Mouse (Mus musculus) layer of hippocampus, adult 2 months (tissue): ENCODE measurements around the gene Ubl7. TPM values are rescaled to one million over a fixed set of nuclear protein-coding genes. Genes with fewer than 3 reads are reported as not detected.

Source experiments
- DNase-seq, 2 experiments: peaks; one replicate each; pipeline ENCODE4 v3.0.0; 2022; ENCODE audit warnings: low spot score in 2 of 2
- H3K27ac ChIP-seq: fragments of 200-600 bp; 2 replicates; pipeline ENCODE4 v1.8.1; 2022
- H3K4me3 ChIP-seq: fragments of 200-600 bp; 2 replicates; pipeline ENCODE4 v1.8.1; 2022; ENCODE audit warnings: mild to moderate bottlenecking
- CTCF ChIP-seq: fragments of 200-600 bp; conservative IDR thresholded peaks from 2 replicates; pipeline ENCODE4 v1.8.1; 2022; ENCODE audit warnings: antibody characterized with exemption, mild to moderate bottlenecking, moderate library complexity
- total RNA-seq, 2 experiments: library from RNA; stranded (reverse); gene quantifications; 2 replicates each; pipeline ENCODE4 v1.2.3; 2021

The Ubl7 gene
- total RNA-seq, 2 experiments from 2014 or later, result 98.5 to 98.7 TPM

- peak overlapping the region; percentile 90 for H3K27ac ChIP-seq
- no peak for TF ChIP-seq CTCF
- no peak for DNase-seq
- peak overlapping the region; percentile 95 for H3K4me3 ChIP-seq
Measured at GRCm38 (mm10) chr9:57943067-57943466, 32.3 kb downstream of the Ubl7 start.

GRCm38 (mm10) chr9:57944572-57944971 is 33.8 kb downstream of the Ubl7 start:
- peak overlapping the region; percentile 28; the same call in 1 of the 2 replicates for H3K4me3 ChIP-seq

GRCm38 (mm10) chr9:57945771-57946616 is 35.2 kb downstream of the Ubl7 start:
- Histone ChIP-seq H3K4me3 (peak overlapping the region; percentile 28; the same call in 1 of the 2 replicates), H3K27ac (peak overlapping the region; percentile 90)
- TF ChIP-seq CTCF, result no peak
- DNase-seq, result no peak

More at GRCm38 (mm10) chr9:57944572-57944971, 33.8 kb downstream of the Ubl7 start:
- TF ChIP-seq CTCF, result peak; percentile 90
- peak overlapping the region; percentile 90; the same call in 1 of the 2 replicates for H3K27ac ChIP-seq
- DNase-seq, result peak in 1 of 2 experiments; percentile 70

GRCm38 (mm10) chr9:57947381-57948030 is 36.7 kb downstream of the Ubl7 start:
- no peak for TF ChIP-seq CTCF
- Histone ChIP-seq H3K4me3 (peak overlapping the region; percentile 26; the same call in 1 of the 2 replicates), H3K27ac (peak overlapping the region; percentile 90)
- no peak for DNase-seq

- DNase-seq, result no peak
- Histone ChIP-seq H3K4me3 (peak overlapping the region; percentile 8; the same call in 1 of the 2 replicates), H3K27ac (peak overlapping the region; percentile 90)
- TF ChIP-seq CTCF, result no peak
Measured at GRCm38 (mm10) chr9:57948333-57948931, 37.7 kb downstream of the Ubl7 start.

- DNase-seq, result no peak
- peak overlapping the region; percentile 31 for H3K4me3 ChIP-seq
- no peak for TF ChIP-seq CTCF
- H3K27ac ChIP-seq, result peak overlapping the region; percentile 90
Measured at GRCm38 (mm10) chr9:57949102-57949704, 38.4 kb downstream of the Ubl7 start.

GRCm38 (mm10) chr9:57949879-57950278 is 39.1 kb downstream of the Ubl7 start:
- Histone ChIP-seq H3K4me3 (peak overlapping the region; percentile 31; the same call in 1 of the 2 replicates), H3K27ac (peak overlapping the region; percentile 90)
- TF ChIP-seq CTCF, result no peak
- no peak for DNase-seq

- TF ChIP-seq CTCF, result no peak
- peak overlapping the region; percentile 90 for H3K27ac ChIP-seq
- DNase-seq, result peak; percentile 35 to 68
- peak overlapping the region; percentile 31 for H3K4me3 ChIP-seq
Measured at GRCm38 (mm10) chr9:57950519-57950918, 39.7 kb downstream of the Ubl7 start.

- peak overlapping the region; percentile 90 for H3K27ac ChIP-seq
- no peak overlapping the region; the same call in 1 of the 2 replicates for H3K4me3 ChIP-seq
- TF ChIP-seq CTCF, result no peak
- DNase-seq, result no peak
Measured at GRCm38 (mm10) chr9:57951993-57952392, 41.2 kb downstream of the Ubl7 start.

GRCm38 (mm10) chr9:57954962-57955744 is 44.4 kb downstream of the Ubl7 start:
- DNase-seq, result no peak
- no peak overlapping the region for H3K4me3 ChIP-seq
- peak overlapping the region; percentile 90 for H3K27ac ChIP-seq
- TF ChIP-seq CTCF, result no peak

- no peak for DNase-seq
- no peak for TF ChIP-seq CTCF
- H3K4me3 ChIP-seq, result no peak overlapping the region
- peak overlapping the region; percentile 90; the same call in 1 of the 2 replicates for H3K27ac ChIP-seq
Measured at GRCm38 (mm10) chr9:57955764-57956163, 45.0 kb downstream of the Ubl7 start.

- no peak for DNase-seq
- no peak for TF ChIP-seq CTCF
- H3K4me3 ChIP-seq, result no peak overlapping the region
- H3K27ac ChIP-seq, result no peak overlapping the region
Measured at GRCm38 (mm10) chr9:57956196-57956837, 45.5 kb downstream of the Ubl7 start.
